In genomic region chr10:22819871-22820590, GRCm38 (mm10) we compare ENCODE assay signal across 8 mouse cellular contexts. TPM values are rescaled to one million over a fixed set of nuclear protein-coding genes. Genes with fewer than 3 reads are reported as not detected.
DNase-seq lines count a peak whose midpoint lies in the region; ATAC-seq and TF ChIP-seq lines count a peak whose summit lies in the region.

Tcf21 (minus strand) TSS chr10:22820174.

- no peak for TF ChIP-seq CTCF in lung, postnatal 0 days (IDR thresholded peaks at IDR 0.05)

- H3K4me3 ChIP-seq in forebrain, embryonic 10.5 days: peak within 1 kb of the TSS; percentile 27
- no peak within 1 kb of the TSS for H3K4me3 ChIP-seq in forebrain, embryonic 14.5 days (ENCODE audit: low read depth, low read length)
- H3K4me3 ChIP-seq in kidney, embryonic 16.5 days (ENCODE audit: low read length): peak within 1 kb of the TSS; percentile 73
- H3K4me3 ChIP-seq in lung, postnatal 0 days (ENCODE audit: low read depth, low read length): peak within 1 kb of the TSS; percentile 56

- H3K27me3 ChIP-seq in forebrain, embryonic 10.5 days (ENCODE audit: poor library complexity, severe bottlenecking): peaks cover 99% of the 10 kb centered on the region
- peaks cover 77% of the 10 kb centered on the region for H3K27me3 ChIP-seq in forebrain, embryonic 14.5 days (replicated peaks; ENCODE audit: control insufficient read depth, insufficient read depth, low read length)
- no peaks in the 10 kb centered on the region; the same call in 1 of the 2 replicates for H3K27me3 ChIP-seq in kidney, embryonic 16.5 days (ENCODE audit: insufficient read depth, low read length)
- peaks cover 17% of the 10 kb centered on the region for H3K27me3 ChIP-seq in lung, postnatal 0 days (replicated peaks; ENCODE audit: insufficient read depth, low read length)

- peak; percentile 57 for DNase-seq in forebrain, embryonic 10.5 days (ENCODE audit: extremely low spot score, low spot score)
- DNase-seq in forebrain, embryonic 14.5 days (ENCODE audit: low spot score): no peak
- DNase-seq in heart, adult 9 months (ENCODE audit: low spot score in 2 of 2): peak; percentile 84 to 85
- DNase-seq in lung, postnatal 0 days (ENCODE audit: low spot score): peak; percentile 92
- DNase-seq in gastrocnemius, postnatal 14 days: no peak
- DNase-seq in layer of hippocampus, postnatal 25 days (ENCODE audit: extremely low spot score in 1 of 2, low spot score in 1 of 2): no peak

- H3K9ac ChIP-seq in forebrain, embryonic 14.5 days (ENCODE audit: low read length): no peak within 1 kb of the TSS
- peak within 1 kb of the TSS; percentile 96 for H3K9ac ChIP-seq in kidney, embryonic 16.5 days (replicated peaks; ENCODE audit: low read length)
- peak within 1 kb of the TSS; percentile 78 for H3K9ac ChIP-seq in lung, postnatal 0 days (replicated peaks; ENCODE audit: low read depth)

- no peaks in the 10 kb centered on the region for H3K36me3 ChIP-seq in forebrain, embryonic 10.5 days (replicated peaks)
- H3K36me3 ChIP-seq in forebrain, embryonic 14.5 days (ENCODE audit: control insufficient read depth, insufficient read depth, low read length): no peaks in the 10 kb centered on the region
- H3K36me3 ChIP-seq in kidney, embryonic 16.5 days (ENCODE audit: insufficient read depth, low read length): 0 out of 2 replicates have a peak, but pooled peaks cover 4% of the 10 kb centered on the region
- H3K36me3 ChIP-seq in lung, postnatal 0 days (ENCODE audit: insufficient read depth, low read length): no peaks in the 10 kb centered on the region

- no peak within 1 kb of the TSS for H3K27ac ChIP-seq in forebrain, embryonic 10.5 days
- no peak within 1 kb of the TSS for H3K27ac ChIP-seq in forebrain, embryonic 14.5 days (ENCODE audit: low read depth, low read length)
- H3K27ac ChIP-seq in kidney, embryonic 16.5 days (ENCODE audit: low read length): peak within 1 kb of the TSS; percentile 96
- peak within 1 kb of the TSS; percentile 93 for H3K27ac ChIP-seq in lung, postnatal 0 days (ENCODE audit: low read length)

- no peaks in the 10 kb centered on the region for H3K9me3 ChIP-seq in forebrain, embryonic 10.5 days
- no peaks in the 10 kb centered on the region for H3K9me3 ChIP-seq in forebrain, embryonic 14.5 days (replicated peaks; ENCODE audit: control insufficient read depth, low read length)
- no peaks in the 10 kb centered on the region for H3K9me3 ChIP-seq in kidney, embryonic 16.5 days (ENCODE audit: low read length)
- no peaks in the 10 kb centered on the region for H3K9me3 ChIP-seq in lung, postnatal 0 days (ENCODE audit: low read length)

- intact Hi-C loops in gastrocnemius, postnatal 14 days (cut with DNase I; ENCODE audit: low total_unique reads): no loop called here

- peaks cover 19% of the 10 kb centered on the region for H3K4me1 ChIP-seq in forebrain, embryonic 10.5 days
- no peaks in the 10 kb centered on the region for H3K4me1 ChIP-seq in forebrain, embryonic 14.5 days (ENCODE audit: control insufficient read depth, insufficient read depth, low read length)
- peaks cover 25% of the 10 kb centered on the region for H3K4me1 ChIP-seq in kidney, embryonic 16.5 days (ENCODE audit: insufficient read depth, low read length)
- H3K4me1 ChIP-seq in lung, postnatal 0 days (ENCODE audit: insufficient read depth, low read depth, low read length): peaks cover 4% of the 10 kb centered on the region; the same call in 1 of the 2 replicates

- H3K4me2 ChIP-seq in forebrain, embryonic 14.5 days (ENCODE audit: low read length): no peak within 1 kb of the TSS
- H3K4me2 ChIP-seq in kidney, embryonic 16.5 days (replicated peaks; ENCODE audit: low read depth, low read length): peak within 1 kb of the TSS; percentile 53
- peak within 1 kb of the TSS; percentile 40 for H3K4me2 ChIP-seq in lung, postnatal 0 days (replicated peaks; ENCODE audit: low read depth, low read length)

- TF ChIP-seq EP300 in lung, postnatal 0 days (IDR thresholded peaks at IDR 0.05): peak; percentile 40

- WGBS in forebrain, embryonic 10.5 days: under 1% methylated on average over 20 of the region's 20 CpGs
- under 1% methylated on average over 20 of the region's 20 CpGs for WGBS in forebrain, embryonic 14.5 days
- WGBS in kidney, embryonic 16.5 days: 1% methylated on average over 20 of the region's 20 CpGs
- 9% methylated on average over 20 of the region's 20 CpGs for WGBS in lung, postnatal 0 days

- ATAC-seq in forebrain, embryonic 14.5 days: no peak
- ATAC-seq in kidney, embryonic 16.5 days (ENCODE audit: low FRiP score, low TSS enrichment): peak; percentile 81
- ATAC-seq in lung, postnatal 0 days: peak; percentile 85
- no peak for ATAC-seq in monocyte, adult 5-6 weeks (replicated peaks; ENCODE audit: insufficient number of reproducible peaks, low FRiP score, low TSS enrichment, poor library complexity, severe bottlenecking)

RNA-seq across cellular contexts. Expression of gene Tcf21, which starts in this region (rescaled TPM):
- polyA plus RNA-seq in forebrain, embryonic 10.5 days (2016; fragmentation: Nextera tagmentation; extraction: Ambion mirVana): not detected in 2 replicates
- 0.32 and 0.57 TPM in 2 replicates for polyA plus RNA-seq in forebrain, embryonic 14.5 days (2014; fragmentation: Nextera tagmentation; extraction: Ambion mirVana)
- 357 and 367 TPM in 2 replicates for polyA plus RNA-seq in kidney, embryonic 16.5 days (2015; fragmentation: Nextera tagmentation; extraction: Ambion mirVana)
- polyA plus RNA-seq in lung, postnatal 0 days (2015; fragmentation: Nextera tagmentation; extraction: Ambion mirVana): 697 and 750 TPM in 2 replicates
- total RNA-seq in gastrocnemius, postnatal 14 days (2021): not detected
- total RNA-seq in monocyte, adult 5-6 weeks (2017): not detected in 3 replicates
- total RNA-seq in layer of hippocampus, postnatal 25 days (2021): not detected

Comparison
In these comparisons a context has a peak if more than half of its experiments do, and no peak if none do; other contexts are left out.
1. RNA of gene Tcf21 (polyA plus RNA-seq): 697 to 750 TPM in lung, postnatal 0 days and 357 to 367 TPM in kidney, embryonic 16.5 days; 0.32 to 0.57 TPM in forebrain, embryonic 14.5 days and not detected in forebrain, embryonic 10.5 days; every median in the first group is over 100 times any median in the second.
2. Peak in DNase-seq and H3K4me3 ChIP-seq in forebrain, embryonic 10.5 days; RNA of the gene not detected or under 1 TPM.
3. DNase-seq: peak in heart, adult 9 months (2 of 2) and lung, postnatal 0 days (single experiment); none in forebrain, embryonic 14.5 days (single experiment), gastrocnemius, postnatal 14 days (single experiment) and layer of hippocampus, postnatal 25 days (0 of 2).
4. H3K27ac ChIP-seq: peak in kidney, embryonic 16.5 days (single experiment) and lung, postnatal 0 days (single experiment); none in forebrain, embryonic 10.5 days (single experiment) and forebrain, embryonic 14.5 days (single experiment).
5. ATAC-seq: peak in kidney, embryonic 16.5 days (single experiment) and lung, postnatal 0 days (single experiment); none in forebrain, embryonic 14.5 days (single experiment) and monocyte, adult 5-6 weeks (single experiment).